Mouse (Mus musculus): ENCODE measurements around the gene Zcchc7.

GRCm38 (mm10) chr4:44953041-44953440 lies 197.4 kb downstream of the Zcchc7 start:
- TF ChIP-seq GATA1 (IDR thresholded peaks at IDR 0.05; ENCODE audit: borderline replicate concordance, low read length) (no peak), FLI1 (IDR thresholded peaks at IDR 0.05; ENCODE audit: low read length) (no peak)

All from megakaryocyte, embryonic 14.5 days (primary cell).